In the genomic region with DNA sequence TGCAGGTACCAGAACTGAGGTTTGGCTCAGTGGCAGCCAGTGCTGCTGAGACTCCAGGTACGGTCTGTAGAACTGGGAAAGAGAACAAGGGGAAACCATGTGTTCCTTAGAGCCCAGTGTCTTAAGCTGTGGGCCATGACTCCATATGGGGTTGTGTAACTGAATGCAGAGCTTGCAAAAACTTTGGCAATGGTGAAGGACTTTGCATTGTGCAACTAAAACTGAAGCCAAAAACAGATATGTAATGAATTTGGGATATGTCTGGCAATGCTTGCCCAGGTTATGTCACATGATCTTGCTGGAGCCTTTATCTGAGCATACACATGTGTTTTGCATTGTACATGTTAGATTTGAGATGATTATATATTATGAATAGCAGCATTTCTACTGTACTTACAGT, we compare ENCODE assay signal across 14 mouse cellular contexts. TPM values are rescaled to one million over a fixed set of nuclear protein-coding genes. Genes with fewer than 3 reads are reported as not detected.
A peak's percentile ranks its signal among the peaks of the same experiment; 100 is the strongest.
DNase-seq lines count a peak whose midpoint lies in the region; ATAC-seq and TF ChIP-seq lines count a peak whose summit lies in the region.
"Had no signal": no experiment of that assay in that cellular context is flagged by ENCODE, and none has a peak within 500 bp of the region (broad histone marks: within the 10 kb centered on the region; RNA-seq: fewer than 3 reads in every experiment).

No protein-coding gene starts in this region.

- peaks cover 19% of the 10 kb centered on the region for H3K4me1 ChIP-seq in midbrain, embryonic 10.5 days
- H3K4me1 ChIP-seq in midbrain, embryonic 16.5 days (ENCODE audit: control insufficient read depth, insufficient read depth, low read length), result peaks cover 4% of the 10 kb centered on the region
- no peaks in the 10 kb centered on the region for H3K4me1 ChIP-seq in embryonic facial prominence, embryonic 15.5 days
- no peaks in the 10 kb centered on the region for H3K4me1 ChIP-seq in thymus, adult 2 months (replicated peaks; ENCODE audit: control insufficient read depth, insufficient read depth, low read length)
- H3K4me1 ChIP-seq: intestine, embryonic 15.5 days; liver, embryonic 12.5 days had no signal

- intact Hi-C loops in heart, postnatal 25 days (cut with DNase I), result no loop called here

- no peaks in the 10 kb centered on the region for H3K36me3 ChIP-seq in midbrain, embryonic 10.5 days
- no peaks in the 10 kb centered on the region for H3K36me3 ChIP-seq in midbrain, embryonic 16.5 days (ENCODE audit: control insufficient read depth, insufficient read depth, low read length)
- H3K36me3 ChIP-seq in embryonic facial prominence, embryonic 15.5 days, result no peaks in the 10 kb centered on the region
- no peaks in the 10 kb centered on the region for H3K36me3 ChIP-seq in thymus, adult 2 months (ENCODE audit: control insufficient read depth, insufficient read depth, low read length)
- H3K36me3 ChIP-seq: hindbrain, embryonic 12.5 days; intestine, embryonic 15.5 days; liver, embryonic 12.5 days had no signal

- H3K27ac ChIP-seq in midbrain, embryonic 10.5 days (replicated peaks), result 0 out of 2 replicates have a peak overlapping the region, but pooled peaks have one; percentile 7
- H3K27ac ChIP-seq in midbrain, embryonic 16.5 days (ENCODE audit: low read length), result no peak overlapping the region
- H3K27ac ChIP-seq in embryonic facial prominence, embryonic 15.5 days (replicated peaks), result no peak overlapping the region
- no peak overlapping the region for H3K27ac ChIP-seq in thymus, adult 2 months (ENCODE audit: control insufficient read depth, insufficient read depth, low read length)
- H3K27ac ChIP-seq: hindbrain, embryonic 12.5 days; intestine, embryonic 15.5 days; liver, embryonic 12.5 days had no signal

- no peak overlapping the region for H3K4me2 ChIP-seq in midbrain, embryonic 16.5 days (ENCODE audit: low read length)
- H3K4me2 ChIP-seq in embryonic facial prominence, embryonic 15.5 days (replicated peaks), result no peak overlapping the region
- H3K4me2 ChIP-seq: hindbrain, embryonic 12.5 days; intestine, embryonic 15.5 days; liver, embryonic 12.5 days had no signal

- no peak overlapping the region for H3K9ac ChIP-seq in midbrain, embryonic 16.5 days (ENCODE audit: low read depth, low read length)
- H3K9ac ChIP-seq in embryonic facial prominence, embryonic 15.5 days, result no peak overlapping the region
- H3K9ac ChIP-seq: hindbrain, embryonic 12.5 days; intestine, embryonic 15.5 days; liver, embryonic 12.5 days had no signal

- DNase-seq in adrenal gland, adult 8-10 months, result peak; percentile 45
- DNase-seq in adrenal gland, postnatal 4 days (ENCODE audit: low spot score in 2 of 2), result no peak
- no peak for DNase-seq in midbrain, embryonic 10.5 days (ENCODE audit: low spot score)
- DNase-seq in thymus, adult 2 months, result no peak
- no peak for DNase-seq in heart, postnatal 25 days (ENCODE audit: low spot score)
- DNase-seq: cerebellum, adult 9-11 months; gastrocnemius, postnatal 14 days had no signal

- ATAC-seq in midbrain, embryonic 16.5 days, result no peak
- peak; percentile 51; the same call in 1 of the 2 replicates for ATAC-seq in embryonic facial prominence, embryonic 15.5 days (ENCODE audit: insufficient number of reproducible peaks, low FRiP score, low TSS enrichment, low read depth)
- ATAC-seq in megakaryocyte progenitor cell, adult 5-6 weeks (replicated peaks; ENCODE audit: poor library complexity), result peak; percentile 96
- ATAC-seq: intestine, embryonic 15.5 days; liver, embryonic 12.5 days had no signal

- no peak for TF ChIP-seq POLR2A in thymus, adult 2 months (IDR thresholded peaks at IDR 0.05; ENCODE audit: control insufficient read depth, extremely low read depth, insufficient read depth, low read length, poor library complexity)

- TF ChIP-seq CTCF in thymus, adult 2 months (IDR thresholded peaks at IDR 0.05; ENCODE audit: borderline replicate concordance, control insufficient read depth, extremely low read depth, insufficient read depth, low read length, poor library complexity), result no peak

- peaks cover 12% of the 10 kb centered on the region; the same call in 1 of the 2 replicates for H3K9me3 ChIP-seq in midbrain, embryonic 10.5 days (replicated peaks)
- no peaks in the 10 kb centered on the region; the same call in 1 of the 2 replicates for H3K9me3 ChIP-seq in midbrain, embryonic 16.5 days (replicated peaks; ENCODE audit: control insufficient read depth, low read length, poor library complexity, severe bottlenecking)
- H3K9me3 ChIP-seq in embryonic facial prominence, embryonic 15.5 days (replicated peaks), result no peaks in the 10 kb centered on the region
- H3K9me3 ChIP-seq: hindbrain, embryonic 12.5 days; intestine, embryonic 15.5 days; liver, embryonic 12.5 days had no signal

- no peaks in the 10 kb centered on the region for H3K27me3 ChIP-seq in midbrain, embryonic 10.5 days (ENCODE audit: low read depth, poor library complexity, severe bottlenecking)
- no peaks in the 10 kb centered on the region for H3K27me3 ChIP-seq in midbrain, embryonic 16.5 days (ENCODE audit: control insufficient read depth, insufficient read depth, low read depth, low read length)
- H3K27me3 ChIP-seq in embryonic facial prominence, embryonic 15.5 days, result no peaks in the 10 kb centered on the region
- no peaks in the 10 kb centered on the region for H3K27me3 ChIP-seq in thymus, adult 2 months (ENCODE audit: control insufficient read depth, insufficient read depth, low read length)
- H3K27me3 ChIP-seq: hindbrain, embryonic 12.5 days; intestine, embryonic 15.5 days; liver, embryonic 12.5 days had no signal

- 93% methylated on average over 1 of the region's 1 CpGs for WGBS in midbrain, embryonic 10.5 days
- 87% methylated on average over 1 of the region's 1 CpGs for WGBS in midbrain, embryonic 16.5 days
- WGBS in embryonic facial prominence, embryonic 15.5 days, result 68% methylated on average over 1 of the region's 1 CpGs
- WGBS in thymus, adult 2 months, result 93% methylated on average over 1 of the region's 1 CpGs

- H3K4me3 ChIP-seq in midbrain, embryonic 10.5 days, result no peak overlapping the region
- H3K4me3 ChIP-seq in midbrain, embryonic 16.5 days (ENCODE audit: low read depth, low read length), result no peak overlapping the region
- no peak overlapping the region for H3K4me3 ChIP-seq in embryonic facial prominence, embryonic 15.5 days (replicated peaks)
- no peak overlapping the region for H3K4me3 ChIP-seq in thymus, adult 2 months (ENCODE audit: control insufficient read depth, insufficient read depth, low read length)
- H3K4me3 ChIP-seq: hindbrain, embryonic 12.5 days; intestine, embryonic 15.5 days; liver, embryonic 12.5 days; myocyte had no signal

RNA-seq across cellular contexts. Expression of a gene that starts 53.0 kb away (rescaled TPM):
- 10 to 100 TPM; 22.6 to 27.4 (median 23.2) TPM for total RNA-seq in adrenal gland, adult 8-10 months (2022)
- total RNA-seq in adrenal gland, postnatal 4 days (2021), result 10 to 100 TPM; 27.1 to 29.9 TPM
- polyA plus RNA-seq in midbrain, embryonic 10.5 days (2016; fragmentation: Nextera tagmentation; extraction: Ambion mirVana), result 71.2 and 91.2 TPM in 2 replicates
- polyA plus RNA-seq in midbrain, embryonic 16.5 days (2015; fragmentation: Nextera tagmentation; extraction: Ambion mirVana), result 28.8 and 38.8 TPM in 2 replicates
- polyA plus RNA-seq in embryonic facial prominence, embryonic 15.5 days (2015; fragmentation: Nextera tagmentation; extraction: Ambion mirVana), result 30.8 and 33.0 TPM in 2 replicates
- total RNA-seq in megakaryocyte progenitor cell, adult 5-6 weeks (2015), result 11.6 and 11.8 TPM in 2 replicates
- total RNA-seq in megakaryocyte progenitor cell, adult 5-6 weeks (2017), result 21.6 and 21.7 TPM in 2 replicates
- 3.1 TPM in 2 replicates for polyA plus RNA-seq in thymus, adult 2 months (2012; rRNA removed)
- 10 to 100 TPM; 13.7 to 14.1 TPM for total RNA-seq in heart, postnatal 25 days (2021)
